Mouse (Mus musculus) intestine, embryonic 16.5 days (tissue): ENCODE data around the gene Lingo4. TPM values are rescaled to one million over a fixed set of nuclear protein-coding genes. Genes with fewer than 3 reads are reported as not detected.

ENCODE experiments used
- ATAC-seq: fragments of 200-750 bp; cut with Nextera tagmentation; 2 replicates; pipeline ENCODE4 v1.8.0; 2017; ENCODE audit warnings: moderate TSS enrichment, moderate library complexity
- H3K27ac ChIP-seq: fragments of 300-500 bp; sonication (generic); 2 replicates; pipeline ENCODE4 v1.5.1; 2014; ENCODE audit warnings: mild to moderate bottlenecking, low read length
- H3K27me3 ChIP-seq: fragments of 300-500 bp; sonication (generic); replicated peaks from 2 replicates; pipeline ENCODE4 v1.6.1; 2014; ENCODE audit warnings: low read length, control low read depth, mixed read lengths; ENCODE audit not compliant: control insufficient read depth, insufficient read depth
- H3K36me3 ChIP-seq: fragments of 300-500 bp; sonication (generic); 2 replicates; pipeline ENCODE4 v1.6.1; 2014; ENCODE audit warnings: low read length, control low read depth; ENCODE audit not compliant: control insufficient read depth, insufficient read depth
- H3K4me1 ChIP-seq: fragments of 300-500 bp; sonication (generic); 2 replicates; pipeline ENCODE4 v1.6.1; 2014; ENCODE audit warnings: low read length, control low read depth, mixed read lengths; ENCODE audit not compliant: control insufficient read depth, insufficient read depth
- H3K4me2 ChIP-seq: fragments of 300-500 bp; sonication (generic); 2 replicates; pipeline ENCODE4 v1.6.1; 2014; ENCODE audit warnings: low read depth, low read length, control low read depth
- H3K4me3 ChIP-seq: fragments of 300-500 bp; sonication (generic); 2 replicates; pipeline ENCODE4 v1.5.1; 2014; ENCODE audit warnings: mild to moderate bottlenecking, low read length
- H3K9ac ChIP-seq: fragments of 300-500 bp; sonication (generic); 2 replicates; pipeline ENCODE4 v1.6.1; 2014; ENCODE audit warnings: low read depth, low read length
- H3K9me3 ChIP-seq: fragments of 300-500 bp; sonication (generic); 2 replicates; pipeline ENCODE4 v1.6.1; 2016; ENCODE audit warnings: low read length, control low read depth; ENCODE audit not compliant: control insufficient read depth
- WGBS: fragments of 180-500 bp; shearing (Covaris S2); extraction: QIAGEN DNeasy Blood & Tissue Kit; methylation state at CpG from one replicate; pipeline ENCODE4 v1.1.7; 2014; 5-methylcytosine and 5-hydroxymethylcytosine counted together
- polyA plus RNA-seq: library from polyadenylated mRNA; unstranded; fragments of >200 nt; fragmentation: Nextera tagmentation; extraction: Ambion mirVana; gene quantifications from 2 replicates; pipeline ENCODE4 v1.2.1, GENCODE M21; 2015

Gene Lingo4
- polyA plus RNA-seq, 1 experiment from 2014 or later = 0.48 TPM

GRCm38 (mm10) chr3:94396336-94396735, 2.0 kb upstream of the Lingo4 start:
- Histone ChIP-seq H3K9ac (no peak overlapping the region), H3K27me3 (peaks cover 13% of the 10 kb centered on the region; the same call in 1 of the 2 replicates), H3K4me1 (peaks cover 9% of the 10 kb centered on the region; the same call in 1 of the 2 replicates), H3K9me3 (no peaks in the 10 kb centered on the region), H3K27ac (no peak overlapping the region), H3K4me3 (no peak overlapping the region), H3K36me3 (no peaks in the 10 kb centered on the region), H3K4me2 (no peak overlapping the region)
- WGBS = 84% methylated on average over 1 of the region's 1 CpGs
- ATAC-seq = no peak

- no peak for ATAC-seq
- Histone ChIP-seq H3K4me3 (no peak overlapping the region), H3K4me1 (peaks cover 9% of the 10 kb centered on the region; the same call in 1 of the 2 replicates), H3K27ac (no peak overlapping the region), H3K4me2 (no peak overlapping the region), H3K36me3 (no peaks in the 10 kb centered on the region), H3K9me3 (no peaks in the 10 kb centered on the region), H3K9ac (no peak overlapping the region), H3K27me3 (peaks cover 15% of the 10 kb centered on the region; the same call in 1 of the 2 replicates)
- 81% methylated on average over 4 of the region's 4 CpGs for WGBS
Measured at GRCm38 (mm10) chr3:94396851-94397250, 1.5 kb upstream of the Lingo4 start.

DNA sequence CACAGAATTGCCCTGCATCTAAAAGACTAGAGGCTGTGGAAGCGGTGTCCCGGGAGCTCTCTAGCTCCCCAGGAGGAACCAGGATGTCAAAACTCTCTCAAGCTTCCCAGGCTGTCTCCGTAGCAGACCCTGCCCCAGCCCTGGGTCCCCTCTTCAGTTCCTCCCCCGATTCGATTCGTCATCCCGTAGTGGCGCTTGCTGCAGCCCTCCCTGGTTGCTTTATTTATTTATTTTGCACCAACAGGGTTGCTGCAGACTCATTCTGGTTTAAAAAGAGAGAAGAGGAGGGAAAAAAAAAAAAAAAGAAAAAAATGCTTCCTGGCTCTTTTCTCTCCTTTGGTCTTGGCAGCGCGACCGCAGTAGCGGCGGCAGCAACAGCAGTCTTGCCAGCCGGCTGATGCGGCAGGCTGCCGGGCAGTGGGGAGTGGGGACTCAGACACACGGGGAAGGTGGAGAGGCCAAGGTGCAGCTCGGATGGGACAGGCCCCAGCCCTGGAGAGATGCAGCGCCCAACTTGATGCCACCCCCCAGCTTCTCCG, 695 bp downstream of the Lingo4 start:
- WGBS = 4% methylated on average over 20 of the region's 20 CpGs
- peak overlapping the region; percentile 22 for H3K4me3 ChIP-seq
- no peak for ATAC-seq

DNA sequence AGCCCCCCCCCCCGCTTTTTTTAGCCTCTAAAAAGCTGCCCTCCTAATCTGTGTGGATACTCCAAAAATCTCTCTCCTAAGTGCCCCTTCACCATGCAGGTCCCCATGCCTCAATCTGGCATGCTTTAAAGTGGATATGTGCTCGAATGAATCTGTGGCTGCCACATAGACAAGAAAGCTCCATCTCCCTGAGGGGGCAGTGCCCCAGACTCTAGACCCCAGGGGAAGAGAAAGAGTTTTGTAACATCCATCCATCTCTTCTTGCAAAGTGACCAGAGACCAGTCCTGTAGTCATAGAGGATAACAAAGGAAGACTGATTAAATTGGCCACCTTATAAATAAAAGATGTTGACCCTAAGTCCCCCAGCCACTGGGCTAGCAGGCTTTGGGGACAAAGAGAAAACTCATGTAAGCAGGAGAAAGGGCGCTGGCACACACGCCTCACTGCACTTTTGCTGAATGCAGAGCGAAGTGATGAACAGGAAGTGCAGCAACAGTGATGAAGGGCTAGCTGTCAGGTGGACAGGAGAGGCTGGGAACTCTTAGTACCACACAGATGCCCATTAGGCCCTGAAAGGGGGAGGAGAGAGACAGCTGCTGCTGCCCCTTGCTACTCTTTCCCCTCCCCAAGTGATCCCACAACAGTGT, 1.5 kb downstream of the Lingo4 start:
- Histone ChIP-seq H3K4me3 (no peak overlapping the region), H3K9ac (no peak overlapping the region), H3K27ac (no peak overlapping the region), H3K27me3 (peaks cover 16% of the 10 kb centered on the region; the same call in 1 of the 2 replicates), H3K4me1 (peaks cover 12% of the 10 kb centered on the region; the same call in 1 of the 2 replicates), H3K36me3 (no peaks in the 10 kb centered on the region), H3K9me3 (no peaks in the 10 kb centered on the region), H3K4me2 (no peak overlapping the region)
- ATAC-seq = no peak
- 44% methylated on average over 5 of the region's 5 CpGs for WGBS

More for the DNA sequence above, 695 bp downstream of the Lingo4 start:
- peak overlapping the region; percentile 41 for H3K4me2 ChIP-seq
- H3K27me3 ChIP-seq = peaks cover 16% of the 10 kb centered on the region; the same call in 1 of the 2 replicates
- H3K27ac ChIP-seq = no peak overlapping the region
- H3K4me1 ChIP-seq = peaks cover 10% of the 10 kb centered on the region; the same call in 1 of the 2 replicates
- peak overlapping the region; percentile 36; the same call in 1 of the 2 replicates for H3K9ac ChIP-seq
- H3K36me3 ChIP-seq = no peaks in the 10 kb centered on the region
- no peaks in the 10 kb centered on the region for H3K9me3 ChIP-seq

DNA sequence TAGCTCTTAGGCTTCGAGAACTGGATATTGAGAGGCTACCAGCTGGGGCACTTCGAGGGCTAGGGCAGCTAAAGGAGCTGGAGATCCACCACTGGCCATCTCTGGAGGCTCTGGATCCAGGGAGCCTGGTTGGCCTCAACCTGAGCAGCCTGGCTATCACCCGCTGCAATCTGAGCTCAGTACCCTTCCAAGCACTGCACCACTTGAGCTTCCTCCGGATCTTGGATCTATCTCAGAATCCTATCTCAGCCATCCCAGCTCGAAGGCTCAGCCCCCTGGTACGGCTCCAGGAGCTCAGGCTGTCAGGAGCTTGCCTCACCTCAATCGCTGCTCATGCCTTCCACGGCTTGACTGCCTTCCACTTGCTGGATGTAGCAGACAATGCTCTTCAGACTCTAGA, 4.1 kb downstream of the Lingo4 start:
- peaks cover 12% of the 10 kb centered on the region; the same call in 1 of the 2 replicates for H3K4me1 ChIP-seq
- peaks cover 16% of the 10 kb centered on the region; the same call in 1 of the 2 replicates for H3K27me3 ChIP-seq
- no peak overlapping the region for H3K9ac ChIP-seq
- WGBS = 61% methylated on average over 8 of the region's 8 CpGs
- no peaks in the 10 kb centered on the region for H3K36me3 ChIP-seq
- H3K9me3 ChIP-seq = no peaks in the 10 kb centered on the region
- H3K4me2 ChIP-seq = no peak overlapping the region
- no peak for ATAC-seq
- H3K27ac ChIP-seq = no peak overlapping the region
- H3K4me3 ChIP-seq = no peak overlapping the region

GRCm38 (mm10) chr3:94404366-94405054, 6.2 kb downstream of the Lingo4 start:
- Histone ChIP-seq H3K4me3 (no peak overlapping the region), H3K36me3 (no peaks in the 10 kb centered on the region), H3K9me3 (no peaks in the 10 kb centered on the region), H3K27me3 (peaks cover 12% of the 10 kb centered on the region; the same call in 1 of the 2 replicates), H3K9ac (no peak overlapping the region), H3K4me1 (0 out of 2 replicates have a peak, but pooled peaks cover 4% of the 10 kb centered on the region), H3K4me2 (no peak overlapping the region), H3K27ac (no peak overlapping the region)
- ATAC-seq = no peak
- 27% methylated on average over 7 of the region's 7 CpGs for WGBS

DNA sequence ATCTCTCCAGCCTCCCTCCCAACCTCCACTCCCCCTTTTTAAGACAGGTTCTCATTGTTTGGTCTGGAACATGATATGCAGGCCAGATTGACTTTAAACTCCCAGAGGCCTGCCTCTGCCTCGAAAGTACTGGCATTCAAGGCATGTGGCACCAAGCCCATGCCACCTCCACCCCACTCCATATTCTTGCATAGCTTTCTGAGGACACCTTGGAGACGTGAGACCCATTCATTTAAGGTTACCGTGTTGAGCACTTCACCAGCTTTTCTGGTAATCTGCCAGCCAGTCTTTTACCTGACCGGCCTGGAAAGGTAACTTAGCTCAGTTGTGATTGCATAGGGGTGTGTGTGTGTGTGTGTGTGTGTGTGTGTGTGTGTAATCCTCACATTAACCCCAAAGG, 7.2 kb downstream of the Lingo4 start:
- Histone ChIP-seq H3K9ac (no peak overlapping the region), H3K4me2 (no peak overlapping the region), H3K27me3 (peaks cover 3% of the 10 kb centered on the region; the same call in 1 of the 2 replicates), H3K27ac (no peak overlapping the region), H3K9me3 (no peaks in the 10 kb centered on the region), H3K4me3 (no peak overlapping the region), H3K36me3 (no peaks in the 10 kb centered on the region), H3K4me1 (0 out of 2 replicates have a peak, but pooled peaks cover 4% of the 10 kb centered on the region)
- WGBS = 54% methylated on average over 4 of the region's 4 CpGs
- ATAC-seq = no peak

GRCm38 (mm10) chr3:94412530-94412929, 14.2 kb downstream of the Lingo4 start:
- H3K9me3 ChIP-seq = no peaks in the 10 kb centered on the region
- no peaks in the 10 kb centered on the region for H3K36me3 ChIP-seq
- peak overlapping the region; percentile 86 for H3K4me2 ChIP-seq
- peak overlapping the region; percentile 62 for H3K9ac ChIP-seq
- H3K27ac ChIP-seq = no peak overlapping the region
- H3K4me3 ChIP-seq = peak overlapping the region; percentile 60
- peak; percentile 67 for ATAC-seq
- peaks cover 5% of the 10 kb centered on the region; the same call in 1 of the 2 replicates for H3K4me1 ChIP-seq
- no peaks in the 10 kb centered on the region for H3K27me3 ChIP-seq
- 5% methylated on average over 25 of the region's 25 CpGs for WGBS

- peak; percentile 99 for ATAC-seq
- H3K27me3 ChIP-seq = no peaks in the 10 kb centered on the region
- no peaks in the 10 kb centered on the region for H3K36me3 ChIP-seq
- no peak within 1 kb of the TSS for H3K27ac ChIP-seq
- peaks cover 5% of the 10 kb centered on the region; the same call in 1 of the 2 replicates for H3K4me1 ChIP-seq
- H3K4me3 ChIP-seq = peak within 1 kb of the TSS; percentile 60
- WGBS = 8% methylated on average over 52 of the region's 52 CpGs
- peak within 1 kb of the TSS; percentile 62 for H3K9ac ChIP-seq
- no peaks in the 10 kb centered on the region for H3K9me3 ChIP-seq
- H3K4me2 ChIP-seq = peak within 1 kb of the TSS; percentile 86
Measured at GRCm38 (mm10) chr3:94413031-94413679, 14.8 kb downstream of the Lingo4 start, which contains the start of gene Tdrkh. TSS of gene Tdrkh (plus strand) at chr3:94413273.
